Mouse (Mus musculus): ENCODE measurements around the gene Fgfr2.

The Fgfr2 gene

GRCm38 (mm10) chr7:130590845-130591437, 2532.2 kb downstream of the Fgfr2 start:
- no peak for DNase-seq (ENCODE audit: low spot score)

- no peak for DNase-seq (ENCODE audit: low spot score)
Observed at GRCm38 (mm10) chr7:130590081-130590828, 2532.9 kb downstream of the Fgfr2 start.

GRCm38 (mm10) chr7:130586521-130587072, 2536.6 kb downstream of the Fgfr2 start:
- DNase-seq (ENCODE audit: low spot score), result no peak

- no peak for DNase-seq (ENCODE audit: low spot score)
Observed at GRCm38 (mm10) chr7:130578607-130579006, 2544.5 kb downstream of the Fgfr2 start.

- no peak for DNase-seq (ENCODE audit: low spot score)
Observed at GRCm38 (mm10) chr7:130578066-130578465, 2545.1 kb downstream of the Fgfr2 start.

GRCm38 (mm10) chr7:130577388-130578003, 2545.7 kb downstream of the Fgfr2 start, which contains the start of gene Tacc2:
Tacc2 (plus strand) TSS chr7:130577438.
- DNase-seq (ENCODE audit: low spot score), result no peak

GRCm38 (mm10) chr7:130576981-130577380, 2546.2 kb downstream of the Fgfr2 start:
- DNase-seq (ENCODE audit: low spot score), result no peak

GRCm38 (mm10) chr7:130574211-130574991, 2548.7 kb downstream of the Fgfr2 start:
- no peak for DNase-seq (ENCODE audit: low spot score)

- no peak for DNase-seq (ENCODE audit: low spot score)
Observed at GRCm38 (mm10) chr7:130573746-130574145, 2549.4 kb downstream of the Fgfr2 start.

- DNase-seq (ENCODE audit: low spot score), result no peak
Observed at GRCm38 (mm10) chr7:130572821-130573220, 2550.3 kb downstream of the Fgfr2 start, which contains the start of gene Nsmce4a. Nsmce4a (minus strand) TSS chr7:130573118.

- DNase-seq (ENCODE audit: low spot score), result no peak
Observed at GRCm38 (mm10) chr7:130570472-130570871, 2552.7 kb downstream of the Fgfr2 start.

- DNase-seq (ENCODE audit: low spot score), result no peak
Observed at GRCm38 (mm10) chr7:130568783-130569436, 2554.2 kb downstream of the Fgfr2 start.

GRCm38 (mm10) chr7:130564596-130564995, 2558.6 kb downstream of the Fgfr2 start:
- no peak for DNase-seq (ENCODE audit: low spot score)

- DNase-seq (ENCODE audit: low spot score), result no peak
Observed at GRCm38 (mm10) chr7:130563880-130564279, 2559.3 kb downstream of the Fgfr2 start.

GRCm38 (mm10) chr7:130563276-130563675, 2559.9 kb downstream of the Fgfr2 start:
- DNase-seq (ENCODE audit: low spot score), result no peak

- DNase-seq (ENCODE audit: low spot score), result no peak
Observed at GRCm38 (mm10) chr7:130560933-130561332, 2562.2 kb downstream of the Fgfr2 start.

GRCm38 (mm10) chr7:130558592-130558991, 2564.6 kb downstream of the Fgfr2 start:
- DNase-seq (ENCODE audit: low spot score), result no peak

GRCm38 (mm10) chr7:130555597-130555996, 2567.6 kb downstream of the Fgfr2 start:
- DNase-seq (ENCODE audit: low spot score), result no peak

- no peak for DNase-seq (ENCODE audit: low spot score)
Observed at GRCm38 (mm10) chr7:130553321-130553720, 2569.8 kb downstream of the Fgfr2 start.

GRCm38 (mm10) chr7:130552780-130553179, 2570.4 kb downstream of the Fgfr2 start:
- DNase-seq (ENCODE audit: low spot score), result no peak

GRCm38 (mm10) chr7:130547635-130548175, 2575.4 kb downstream of the Fgfr2 start:
- DNase-seq (ENCODE audit: low spot score), result no peak

All from spleen, adult 12 weeks (tissue).